Mouse (Mus musculus) right cerebral cortex, postnatal 36 days (tissue): Measurements from ENCODE around the gene Arhgef28.

ENCODE experiments used
- DNase-seq, 2 experiments: peaks; one replicate each; pipeline ENCODE4 v3.0.0; 2022; ENCODE audit warnings: low spot score in 2 of 2, mixed read lengths in 1 of 2

Gene Arhgef28

GRCm38 (mm10) chr13:97918117-97918900, 287.9 kb downstream of the Arhgef28 start:
- DNase-seq: no peak

DNA sequence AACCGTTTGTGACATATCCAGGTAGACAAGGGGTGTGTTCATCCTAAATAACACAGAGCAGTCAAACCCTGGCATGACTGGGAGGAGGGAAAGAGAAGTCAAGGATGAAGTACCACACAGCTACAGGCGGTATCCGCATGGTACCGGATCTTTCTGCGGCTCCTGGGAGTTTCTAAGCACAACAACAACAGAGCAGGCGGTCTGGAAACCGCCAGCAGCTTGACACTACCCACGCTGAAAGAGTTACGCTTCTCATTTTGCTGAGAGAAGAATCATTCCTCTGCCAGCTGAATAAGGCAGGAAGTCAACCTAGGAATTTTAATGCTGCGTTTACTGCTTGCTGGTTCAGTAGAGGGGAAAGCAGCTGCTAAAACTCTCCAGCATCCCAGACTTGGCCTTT, 295.2 kb downstream of the Arhgef28 start:
- DNase-seq: peak; percentile 66 to 78

DNA sequence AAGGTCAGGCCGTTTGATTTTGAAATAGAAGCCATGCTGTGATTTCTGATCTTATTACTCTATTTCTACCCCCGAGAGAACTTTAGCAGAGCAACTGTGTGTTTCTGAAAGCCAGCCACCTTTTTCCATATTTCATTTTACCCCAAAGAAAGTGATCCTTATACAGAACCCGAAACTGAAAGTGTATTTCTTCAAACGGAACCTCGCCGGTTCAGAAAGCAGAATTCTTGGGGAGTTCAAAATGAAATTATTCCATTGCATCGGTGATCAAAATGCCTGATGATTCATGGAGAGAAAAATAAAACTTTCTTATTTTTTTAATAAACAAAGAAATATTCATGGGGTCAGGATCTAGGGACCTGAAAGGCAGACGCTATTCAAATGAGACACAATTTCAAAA, 303.4 kb downstream of the Arhgef28 start:
- no peak for DNase-seq

DNA sequence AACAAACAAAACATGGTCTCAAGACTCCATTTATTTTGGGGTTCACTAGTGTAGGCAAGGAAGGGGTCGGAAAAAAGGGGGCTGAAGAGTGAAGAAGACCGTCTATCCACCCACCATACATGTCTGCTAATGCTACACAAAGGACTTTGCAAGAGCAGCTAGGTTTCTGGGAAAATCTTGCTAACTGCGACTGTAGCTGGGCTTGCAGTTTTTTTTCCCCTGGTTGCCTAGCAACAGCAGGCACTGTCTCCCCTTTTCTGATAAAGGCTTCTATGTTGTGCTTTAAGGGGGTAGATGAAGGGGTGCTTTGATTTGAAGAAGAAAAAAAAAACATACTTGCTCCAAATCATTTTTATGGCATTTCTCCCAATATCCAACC, 305.9 kb downstream of the Arhgef28 start:
- DNase-seq: peak; percentile 52 to 68

DNA sequence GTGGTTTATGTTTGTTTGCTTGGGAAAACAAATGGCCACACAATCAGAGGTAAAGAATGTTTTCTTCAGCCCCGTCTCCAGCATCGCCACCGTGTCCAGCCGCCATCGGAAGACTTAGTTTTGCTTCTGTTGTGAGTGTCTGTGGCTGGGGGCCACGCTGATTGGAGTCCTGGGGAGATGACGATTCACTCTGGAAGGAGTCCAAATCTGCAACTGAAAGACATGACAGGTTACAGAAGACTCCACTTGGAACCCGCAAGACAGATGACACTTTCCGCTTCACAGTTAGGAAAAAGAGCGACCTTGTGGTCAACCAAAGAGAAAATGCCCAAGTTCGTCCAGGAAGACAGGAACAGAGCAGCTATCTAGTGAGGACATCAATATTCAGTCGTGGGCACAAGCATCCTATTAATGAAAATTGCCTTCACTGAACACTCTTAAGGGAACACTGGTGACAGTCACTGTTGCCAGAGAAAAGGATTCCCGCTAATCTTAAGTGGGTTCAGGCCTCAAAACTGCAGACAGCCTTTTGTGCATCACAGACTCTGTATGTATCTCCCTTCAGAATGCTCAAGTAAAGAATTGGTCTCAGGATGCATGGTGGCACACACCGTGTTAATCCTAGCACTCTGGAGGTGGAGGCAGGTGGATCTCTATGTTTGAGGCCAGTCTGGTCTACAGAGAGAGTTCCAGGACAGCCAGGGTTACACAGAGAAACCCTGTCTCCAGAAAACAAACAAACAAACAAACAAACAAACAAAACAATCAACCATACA, 306.4 kb downstream of the Arhgef28 start:
- no peak for DNase-seq

GRCm38 (mm10) chr13:97898590-97898989, 307.6 kb downstream of the Arhgef28 start:
- DNase-seq: no peak

- no peak for DNase-seq
Measured at GRCm38 (mm10) chr13:97893031-97893825, 313.0 kb downstream of the Arhgef28 start.

DNA sequence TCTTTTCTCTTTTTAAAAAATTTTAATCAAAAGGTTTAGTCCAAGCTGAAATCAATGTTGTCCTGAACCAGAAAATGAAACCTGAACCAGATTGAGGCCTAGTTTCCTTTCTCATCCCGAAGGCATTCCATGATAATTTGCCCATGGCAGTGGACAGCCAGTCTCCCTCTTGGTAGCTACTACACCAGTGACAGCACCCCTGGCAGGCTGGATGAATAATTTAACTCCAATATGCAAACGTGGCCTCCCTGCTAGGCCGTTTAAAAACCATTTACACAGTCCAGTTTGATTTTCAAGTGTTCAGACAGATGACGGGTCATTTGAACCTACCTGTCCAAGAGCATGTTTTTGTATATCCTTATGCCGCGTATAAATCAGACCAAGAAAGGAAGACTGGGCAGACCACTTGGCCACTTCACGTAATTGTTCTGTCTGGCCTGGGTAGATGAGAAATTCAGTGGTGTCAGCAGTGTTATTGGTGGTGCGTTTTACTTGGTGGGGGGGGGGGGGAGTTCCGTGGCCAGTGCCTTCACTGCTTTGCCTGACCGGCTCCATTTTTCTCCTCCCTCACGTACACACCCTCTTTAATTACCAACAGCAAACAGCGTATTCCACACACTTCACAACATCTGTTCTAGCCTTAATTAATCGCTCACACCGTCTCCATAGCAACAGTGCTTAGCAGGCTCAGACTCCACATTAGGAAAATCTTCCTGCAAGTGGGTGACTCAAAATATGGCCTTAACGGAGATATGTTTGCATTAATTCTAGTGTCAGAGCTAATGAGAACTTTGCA, 314.0 kb downstream of the Arhgef28 start:
- peak; percentile 29 to 36 for DNase-seq

- DNase-seq: no peak
Measured at GRCm38 (mm10) chr13:97888046-97888445, 318.2 kb downstream of the Arhgef28 start.

DNA sequence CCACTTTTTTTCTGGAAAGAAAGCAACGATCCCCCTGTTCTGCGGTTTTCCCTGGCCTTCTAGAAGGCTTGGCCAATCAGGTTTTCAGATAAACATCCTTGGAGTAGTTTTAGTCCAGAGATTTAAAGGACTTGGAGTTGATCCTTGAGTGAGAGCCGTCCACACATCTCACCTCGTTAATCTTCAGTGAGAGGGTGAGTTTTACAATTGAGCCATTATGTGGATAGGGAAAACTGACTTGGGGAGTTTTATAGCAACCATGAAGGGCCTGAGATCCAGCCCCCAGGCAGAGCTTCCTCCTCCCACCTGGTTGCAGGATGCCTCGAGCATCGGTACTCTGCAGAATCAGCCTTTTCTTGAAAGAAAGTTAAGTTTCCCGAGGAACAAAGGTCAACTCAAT, 318.7 kb downstream of the Arhgef28 start:
- no peak for DNase-seq

DNA sequence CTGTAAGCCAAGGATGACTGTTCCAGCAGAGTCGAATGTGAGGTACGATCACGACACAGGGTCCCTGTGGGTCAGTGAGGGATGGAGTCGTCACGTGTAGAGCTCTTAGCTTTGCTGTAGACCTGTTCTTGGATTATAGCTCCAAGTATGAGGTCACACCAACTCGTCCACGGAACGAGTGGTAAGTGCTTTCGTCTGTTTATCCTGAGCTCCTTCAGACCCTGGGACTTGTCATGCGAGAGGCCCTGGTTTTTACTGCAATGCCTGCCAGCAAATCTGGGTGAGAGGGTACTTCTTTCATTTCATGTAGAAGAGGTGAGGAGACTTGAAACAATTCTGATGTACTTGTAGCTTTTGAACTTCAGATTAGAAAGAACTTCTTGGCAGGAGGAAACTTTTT, 322.6 kb downstream of the Arhgef28 start:
- no peak for DNase-seq

DNA sequence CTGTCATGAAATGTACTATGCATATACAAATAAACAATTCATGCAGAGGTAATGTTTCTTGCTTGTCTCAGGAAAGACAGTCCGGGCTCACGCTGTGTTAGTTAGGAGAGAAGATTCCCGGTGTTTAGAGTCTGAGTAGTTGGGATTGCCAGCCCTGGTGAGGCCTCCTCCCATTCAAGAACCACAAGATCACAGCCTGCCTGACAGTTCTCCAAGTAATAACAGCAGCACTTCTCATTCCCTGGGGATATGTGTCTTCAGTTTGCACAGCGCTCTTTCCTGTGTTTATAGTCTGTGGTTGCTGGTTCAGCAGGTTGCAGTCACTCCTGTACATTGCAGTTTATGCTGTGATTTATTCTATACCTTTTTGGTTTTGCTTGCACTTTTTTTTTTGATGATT, 329.8 kb downstream of the Arhgef28 start:
- DNase-seq: no peak

- no peak for DNase-seq
Measured at GRCm38 (mm10) chr13:97876031-97876430, 330.2 kb downstream of the Arhgef28 start.

DNA sequence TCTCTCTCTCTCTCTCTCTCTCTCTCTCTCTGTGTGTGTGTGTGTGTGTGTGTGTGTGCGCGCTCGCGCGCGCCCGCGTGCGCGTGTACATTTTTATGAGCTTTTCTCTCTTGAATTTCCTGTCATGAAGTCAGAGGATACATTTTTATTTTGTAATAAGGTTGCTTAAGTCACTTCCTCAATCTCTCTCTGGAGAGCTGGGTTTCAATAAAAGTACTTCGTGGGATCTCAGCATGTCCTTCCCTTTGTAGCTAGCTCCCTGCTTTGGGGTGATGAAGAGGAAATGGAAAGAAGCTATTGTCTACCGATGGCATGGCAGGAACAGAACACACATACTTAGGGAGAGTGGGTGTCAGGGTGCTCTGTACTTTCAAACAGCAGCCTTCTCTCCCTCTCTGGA, 336.8 kb downstream of the Arhgef28 start:
- DNase-seq: no peak

GRCm38 (mm10) chr13:97867322-97867962, 338.8 kb downstream of the Arhgef28 start:
- DNase-seq: no peak

DNA sequence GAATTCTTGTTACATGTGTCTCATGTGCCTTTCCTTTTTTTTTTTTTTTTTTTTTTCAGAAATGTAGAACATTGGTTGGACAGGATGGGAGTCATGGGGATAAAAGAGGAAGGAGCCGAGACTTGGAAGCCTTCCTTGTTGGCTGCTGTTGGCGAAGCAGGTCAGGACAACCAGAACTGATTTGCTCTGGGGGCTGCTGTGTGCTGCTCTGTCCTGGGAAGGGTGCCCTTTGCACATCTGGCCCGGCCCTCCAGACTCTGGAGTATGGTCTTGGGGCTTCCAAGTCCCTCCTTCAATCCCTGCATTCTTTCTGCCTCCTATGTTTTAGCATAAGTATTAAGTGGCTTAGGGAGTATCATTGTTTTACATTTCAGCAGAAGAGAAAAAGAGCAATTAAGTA, 347.2 kb downstream of the Arhgef28 start:
- DNase-seq: no peak

- DNase-seq: no peak
Measured at GRCm38 (mm10) chr13:97857860-97858259, 348.4 kb downstream of the Arhgef28 start.

DNA sequence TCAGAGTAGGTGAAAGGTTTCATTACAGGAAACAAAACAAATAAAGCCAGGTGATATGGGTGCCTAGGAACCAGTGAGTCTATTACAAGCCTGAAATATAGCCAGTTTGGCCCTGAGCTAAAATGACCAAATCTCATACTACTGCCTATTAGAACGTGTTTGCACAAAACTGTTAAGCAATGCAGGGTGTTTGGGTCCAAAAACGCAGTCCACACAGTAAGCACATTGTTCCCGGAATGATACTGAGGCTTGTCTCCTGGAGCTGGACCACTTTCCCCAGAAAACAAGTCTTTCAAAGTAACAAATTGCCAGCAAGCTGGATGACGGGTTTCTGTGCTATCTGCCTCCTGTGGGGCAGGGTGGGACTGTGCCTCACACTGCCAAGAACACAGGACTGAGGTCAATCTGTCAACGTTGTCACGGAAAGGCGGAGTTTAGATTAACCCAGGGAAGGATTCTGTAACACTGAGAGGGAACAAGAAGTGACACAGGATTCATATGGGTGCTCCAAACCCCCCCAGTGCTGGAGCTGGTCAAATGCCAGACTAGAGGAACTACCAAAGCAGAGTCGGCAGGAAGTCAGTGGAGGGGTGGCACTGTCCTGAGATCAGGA, 352.8 kb downstream of the Arhgef28 start:
- DNase-seq: no peak
